Mouse (Mus musculus) small intestine, adult 2 months (tissue): Measurements from ENCODE around the gene Ahcyl1. TPM values are rescaled to one million over a fixed set of nuclear protein-coding genes. Genes with fewer than 3 reads are reported as not detected.

Source experiments
- H3K27ac ChIP-seq: fragments of 200-500 bp; 2 replicates; pipeline ENCODE4 v1.5.1; 2012; ENCODE audit warnings: low read depth, low read length, control low read depth, inconsistent platforms; ENCODE audit not compliant: insufficient read depth
- H3K27me3 ChIP-seq: fragments of 200-500 bp; 2 replicates; pipeline ENCODE4 v1.6.1; 2012; ENCODE audit warnings: mild to moderate bottlenecking, moderate library complexity, low read length, inconsistent platforms; ENCODE audit not compliant: control insufficient read depth, insufficient read depth
- H3K36me3 ChIP-seq: fragments of 200-500 bp; 2 replicates; pipeline ENCODE4 v1.6.1; 2012; ENCODE audit warnings: mild to moderate bottlenecking, low read length, control low read depth, inconsistent platforms; ENCODE audit not compliant: control insufficient read depth, insufficient read depth
- H3K4me1 ChIP-seq: fragments of 200-500 bp; 2 replicates; pipeline ENCODE4 v1.6.1; 2012; ENCODE audit warnings: low read length, inconsistent platforms, mixed read lengths; ENCODE audit not compliant: control insufficient read depth, insufficient read depth, insufficient read length
- H3K4me3 ChIP-seq: fragments of 200-500 bp; 2 replicates; pipeline ENCODE4 v1.5.1; 2012; ENCODE audit warnings: low read depth, mild to moderate bottlenecking, control low read depth, inconsistent platforms, low read length, moderate library complexity
- CTCF ChIP-seq: fragments of 200-500 bp; IDR thresholded peaks from 2 replicates; pipeline ENCODE4 v1.5.1; 2012; ENCODE audit warnings: low read depth, mild to moderate bottlenecking, control low read depth, inconsistent platforms, low read length, moderate library complexity, mixed read lengths; ENCODE audit not compliant: insufficient replicate concordance, insufficient read length; ENCODE audit errors: extremely low read depth
- POLR2A ChIP-seq: fragments of 200-500 bp; IDR thresholded peaks from 2 replicates; pipeline ENCODE4 v1.6.1; 2012; ENCODE audit warnings: low read depth, mild to moderate bottlenecking, control low read depth, inconsistent platforms, low read length, moderate library complexity
- WGBS: fragments of 180-500 bp; shearing (Covaris S2); methylation state at CpG from one replicate; pipeline ENCODE4 v1.1.7; 2018; 5-methylcytosine and 5-hydroxymethylcytosine counted together
- polyA plus RNA-seq: library from polyadenylated mRNA; depleted of rRNA; stranded (reverse); fragments of >200 nt; gene quantifications from 2 replicates; pipeline ENCODE4 v1.2.3, GENCODE M21; 2012; rRNA removed

Ahcyl1 gene
- polyA plus RNA-seq, 1 experiment = 31.6 TPM

DNA sequence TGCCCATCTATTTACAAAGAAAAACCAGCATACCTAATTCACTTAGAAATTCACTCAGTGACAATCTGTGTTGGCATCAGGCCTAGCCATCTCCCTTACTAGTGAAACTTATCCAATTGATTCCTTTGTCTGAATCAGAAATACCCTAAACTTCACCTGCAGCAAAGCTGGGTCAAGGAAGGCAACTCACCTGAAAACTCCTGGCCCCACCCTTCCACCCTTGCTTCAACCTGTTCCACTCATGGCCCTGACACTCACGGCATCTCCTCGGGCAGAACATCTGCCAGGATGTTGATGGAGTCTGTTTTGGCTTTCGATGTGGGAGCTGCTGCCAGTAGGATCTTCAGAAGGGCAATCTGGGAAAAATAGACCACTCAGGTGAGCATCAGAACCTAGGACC is 78.6 kb downstream of the Ahcyl1 start:
- H3K36me3 ChIP-seq = peaks cover 86% of the 10 kb centered on the region
- 72% methylated on average over 3 of the region's 3 CpGs for WGBS
- no peak for TF ChIP-seq POLR2A
- no peak for TF ChIP-seq CTCF
- no peaks in the 10 kb centered on the region for H3K27me3 ChIP-seq
- H3K4me3 ChIP-seq = no peak overlapping the region
- no peak overlapping the region for H3K27ac ChIP-seq
- H3K4me1 ChIP-seq = no peaks in the 10 kb centered on the region

Other genes starting within 250 kb of the Ahcyl1 start
- 0.19 and 0.25 TPM in 2 replicates for gene Kcnc4, start 237.0 kb downstream of the Ahcyl1 start, polyA plus RNA-seq
- gene Slc6a17, start 178.5 kb downstream of the Ahcyl1 start, polyA plus RNA-seq = 1.6 and 2.5 TPM in 2 replicates
- not detected in 2 replicates for gene Ubl4b, start 141.5 kb downstream of the Ahcyl1 start, polyA plus RNA-seq
- gene Alx3, start 101.5 kb downstream of the Ahcyl1 start, polyA plus RNA-seq = not detected in 2 replicates
- gene Gm10961, start 65.2 kb downstream of the Ahcyl1 start, polyA plus RNA-seq = not detected in 2 replicates
- gene Strip1, start 64.9 kb downstream of the Ahcyl1 start, polyA plus RNA-seq = 26.0 and 46.9 TPM in 2 replicates
- 7.7 and 9.7 TPM in 2 replicates for gene Csf1, start 63.9 kb upstream of the Ahcyl1 start, polyA plus RNA-seq
- 127 and 351 TPM in 2 replicates for gene Eps8l3, start 180.7 kb upstream of the Ahcyl1 start, polyA plus RNA-seq
- 6.6 and 11.3 TPM in 2 replicates for gene Gstm5, start 199.3 kb upstream of the Ahcyl1 start, polyA plus RNA-seq
- gene Gstm7, start 235.3 kb upstream of the Ahcyl1 start, polyA plus RNA-seq = 9.4 and 29.1 TPM in 2 replicates
- gene Gstm6, start 247.2 kb upstream of the Ahcyl1 start, polyA plus RNA-seq = 9.5 and 20.7 TPM in 2 replicates